Mouse (Mus musculus) midbrain, embryonic 11.5 days (tissue): Measurements from ENCODE around the gene 9130023H24Rik. TPM values are rescaled to one million over a fixed set of nuclear protein-coding genes. Genes with fewer than 3 reads are reported as not detected.
A peak's percentile ranks its signal among the peaks of the same experiment; 100 is the strongest.

Experiments used
- ATAC-seq: fragments of 200-750 bp; cut with Nextera tagmentation; 2 replicates; pipeline ENCODE4 v1.8.0; 2017; ENCODE audit warnings: moderate TSS enrichment, moderate library complexity; ENCODE audit not compliant: low FRiP score
- DNase-seq: peaks from one replicate; pipeline ENCODE4 v3.0.0; 2015; ENCODE audit warnings: low spot score; ENCODE audit errors: missing footprints
- H3K27ac ChIP-seq: fragments of 300-500 bp; sonication (generic); 2 replicates; pipeline ENCODE4 v1.5.1; 2014; ENCODE audit warnings: low read depth, low read length
- H3K27me3 ChIP-seq: fragments of 300-500 bp; sonication (generic); 2 replicates; pipeline ENCODE4 v1.6.1; 2014; ENCODE audit warnings: mild to moderate bottlenecking, low read length, moderate library complexity, mixed read lengths; ENCODE audit not compliant: control insufficient read depth, insufficient read depth
- H3K36me3 ChIP-seq: fragments of 300-500 bp; sonication (generic); 2 replicates; pipeline ENCODE4 v1.6.1; 2014; ENCODE audit warnings: mild to moderate bottlenecking, low read length, moderate library complexity, mixed read lengths; ENCODE audit not compliant: control insufficient read depth, insufficient read depth
- H3K4me1 ChIP-seq: fragments of 300-500 bp; sonication (generic); 2 replicates; pipeline ENCODE4 v1.6.1; 2014; ENCODE audit warnings: low read length; ENCODE audit not compliant: control insufficient read depth, insufficient read depth
- H3K4me2 ChIP-seq: fragments of 300-500 bp; sonication (generic); 2 replicates; pipeline ENCODE4 v1.6.1; 2014; ENCODE audit warnings: mild to moderate bottlenecking, moderate library complexity
- H3K4me3 ChIP-seq: fragments of 300-500 bp; sonication (generic); 2 replicates; pipeline ENCODE4 v1.5.1; 2014; ENCODE audit warnings: low read depth, low read length
- H3K9ac ChIP-seq: fragments of 300-500 bp; sonication (generic); 2 replicates; pipeline ENCODE4 v1.6.1; 2014; ENCODE audit warnings: low read length
- H3K9me3 ChIP-seq: fragments of 300-500 bp; sonication (generic); 2 replicates; pipeline ENCODE4 v1.6.1; 2016; ENCODE audit warnings: low read length; ENCODE audit not compliant: control insufficient read depth
- WGBS: fragments of 180-500 bp; shearing (Covaris S2); extraction: QIAGEN DNeasy Blood & Tissue Kit; methylation state at CpG from one replicate; pipeline ENCODE4 v1.1.7; 2014; 5-methylcytosine and 5-hydroxymethylcytosine counted together
- polyA plus RNA-seq: library from polyadenylated mRNA; unstranded; fragments of >200 nt; fragmentation: Nextera tagmentation; extraction: Ambion mirVana; gene quantifications from 2 replicates; pipeline ENCODE4 v1.2.1, GENCODE M21; 2014

The 9130023H24Rik gene
- polyA plus RNA-seq, 1 experiment from 2014 or later = 13.7 TPM

DNA sequence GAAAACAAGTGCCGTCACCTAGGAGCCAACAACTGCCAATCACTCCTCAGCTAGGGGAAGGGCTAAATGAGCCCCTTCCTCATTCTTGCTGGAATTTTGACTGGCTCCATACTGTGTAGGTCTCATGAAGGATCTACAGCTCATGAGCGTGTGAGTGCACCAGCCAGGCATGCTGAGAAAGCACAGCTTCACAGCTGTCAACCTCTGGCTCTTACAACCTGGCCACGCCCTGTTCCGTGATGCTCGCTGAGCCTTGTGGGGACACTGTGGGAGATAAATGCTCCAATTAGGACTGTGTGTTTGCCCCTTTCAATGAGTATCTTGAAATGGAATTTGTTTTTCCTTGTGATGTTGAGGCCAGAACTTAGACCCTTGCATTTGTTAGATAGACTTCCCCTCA lies 12.2 kb upstream of the 9130023H24Rik start:
- Histone ChIP-seq H3K27me3 (peaks cover 3% of the 10 kb centered on the region; the same call in 1 of the 2 replicates), H3K36me3 (no peaks in the 10 kb centered on the region), H3K4me1 (peaks cover 18% of the 10 kb centered on the region), H3K27ac (no peak overlapping the region), H3K4me2 (no peak overlapping the region), H3K9ac (no peak overlapping the region), H3K9me3 (no peaks in the 10 kb centered on the region), H3K4me3 (no peak overlapping the region)
- ATAC-seq (no peak), DNase-seq (no peak)
- 81% methylated on average over 5 of the region's 5 CpGs for WGBS

DNA sequence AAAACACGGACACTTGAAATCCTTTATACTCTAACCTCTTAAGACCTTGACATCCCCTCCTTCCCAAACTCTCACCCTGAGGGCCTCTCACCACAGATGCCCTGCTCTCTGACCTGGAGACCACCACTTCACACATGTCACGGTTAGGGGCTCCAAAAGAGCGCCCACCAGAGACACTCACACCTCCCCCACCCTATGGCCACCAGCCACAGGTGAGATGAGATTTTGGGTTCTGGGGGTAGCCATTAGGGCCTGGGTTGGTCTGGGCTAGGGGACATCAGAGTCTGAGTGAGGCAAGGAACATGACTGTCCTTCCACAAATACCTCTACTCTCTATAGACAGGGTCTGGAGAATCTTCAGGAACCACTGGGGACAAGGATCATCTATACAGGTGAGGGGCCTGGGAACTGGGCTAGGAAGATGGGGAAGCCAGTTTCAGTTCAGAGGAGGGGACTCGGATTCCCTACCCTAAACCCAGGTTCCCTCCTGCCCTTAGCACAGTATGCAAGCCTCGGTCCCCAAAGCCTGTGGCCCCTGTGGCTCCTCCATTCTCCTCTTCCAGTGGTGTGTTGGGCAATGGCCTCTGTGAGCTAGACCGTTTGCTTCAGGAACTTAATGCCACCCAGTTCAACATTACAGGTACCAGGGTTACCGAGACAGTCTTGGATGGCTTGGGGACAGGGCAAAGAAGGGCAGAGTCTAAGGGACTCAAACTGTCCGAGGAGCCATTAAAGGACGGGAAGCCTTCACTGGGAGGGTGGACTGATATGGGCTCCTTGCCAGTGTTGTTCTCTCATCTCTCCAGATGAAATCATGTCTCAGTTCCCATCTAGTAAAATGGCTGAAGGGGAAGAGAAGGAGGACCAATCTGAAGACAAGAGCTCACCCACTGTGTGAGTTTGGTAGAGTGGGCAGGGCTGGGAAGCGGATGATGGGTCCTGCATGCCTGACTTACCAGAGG lies 10.5 kb upstream of the 9130023H24Rik start:
- no peak overlapping the region for H3K4me3 ChIP-seq
- DNase-seq (peak; percentile 23), ATAC-seq (no peak)
- no peaks in the 10 kb centered on the region for H3K36me3 ChIP-seq
- no peaks in the 10 kb centered on the region for H3K9me3 ChIP-seq
- H3K9ac ChIP-seq = no peak overlapping the region
- 89% methylated on average over 10 of the region's 10 CpGs for WGBS
- H3K4me2 ChIP-seq = no peak overlapping the region
- H3K4me1 ChIP-seq = peaks cover 18% of the 10 kb centered on the region
- peaks cover 3% of the 10 kb centered on the region; the same call in 1 of the 2 replicates for H3K27me3 ChIP-seq
- H3K27ac ChIP-seq = no peak overlapping the region

DNA sequence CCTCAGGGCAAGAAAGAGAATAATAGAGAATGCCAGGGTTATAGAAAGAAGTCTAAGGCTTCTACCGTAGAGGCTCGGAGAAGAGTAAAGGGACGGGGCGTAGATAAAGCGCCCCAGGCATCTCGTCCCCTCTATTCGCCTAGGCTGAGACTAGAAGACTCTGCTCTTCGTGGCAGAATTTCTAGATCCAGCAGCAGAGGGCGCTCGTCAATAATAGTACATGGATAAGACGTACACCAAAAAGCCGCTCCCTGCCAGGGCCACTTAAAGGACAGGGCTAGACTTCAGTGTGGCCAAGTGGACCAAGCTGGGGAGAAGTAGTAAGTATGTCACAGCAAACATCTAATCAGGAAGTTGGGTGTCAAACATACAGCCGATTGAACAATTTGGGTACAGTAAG lies 9.6 kb upstream of the 9130023H24Rik start:
- 1% methylated on average over 13 of the region's 13 CpGs for WGBS
- H3K36me3 ChIP-seq = 0 out of 2 replicates have a peak, but pooled peaks cover 2% of the 10 kb centered on the region
- H3K27me3 ChIP-seq = 0 out of 2 replicates have a peak, but pooled peaks cover 3% of the 10 kb centered on the region
- peak overlapping the region; percentile 41 for H3K4me3 ChIP-seq
- peak overlapping the region; percentile 53; the same call in 1 of the 2 replicates for H3K27ac ChIP-seq
- H3K4me2 ChIP-seq = peak overlapping the region; percentile 62
- peak; percentile 76 for ATAC-seq
- peaks cover 16% of the 10 kb centered on the region for H3K4me1 ChIP-seq
- peak; percentile 98 for DNase-seq
- H3K9me3 ChIP-seq = no peaks in the 10 kb centered on the region
- peak overlapping the region; percentile 65 for H3K9ac ChIP-seq

DNA sequence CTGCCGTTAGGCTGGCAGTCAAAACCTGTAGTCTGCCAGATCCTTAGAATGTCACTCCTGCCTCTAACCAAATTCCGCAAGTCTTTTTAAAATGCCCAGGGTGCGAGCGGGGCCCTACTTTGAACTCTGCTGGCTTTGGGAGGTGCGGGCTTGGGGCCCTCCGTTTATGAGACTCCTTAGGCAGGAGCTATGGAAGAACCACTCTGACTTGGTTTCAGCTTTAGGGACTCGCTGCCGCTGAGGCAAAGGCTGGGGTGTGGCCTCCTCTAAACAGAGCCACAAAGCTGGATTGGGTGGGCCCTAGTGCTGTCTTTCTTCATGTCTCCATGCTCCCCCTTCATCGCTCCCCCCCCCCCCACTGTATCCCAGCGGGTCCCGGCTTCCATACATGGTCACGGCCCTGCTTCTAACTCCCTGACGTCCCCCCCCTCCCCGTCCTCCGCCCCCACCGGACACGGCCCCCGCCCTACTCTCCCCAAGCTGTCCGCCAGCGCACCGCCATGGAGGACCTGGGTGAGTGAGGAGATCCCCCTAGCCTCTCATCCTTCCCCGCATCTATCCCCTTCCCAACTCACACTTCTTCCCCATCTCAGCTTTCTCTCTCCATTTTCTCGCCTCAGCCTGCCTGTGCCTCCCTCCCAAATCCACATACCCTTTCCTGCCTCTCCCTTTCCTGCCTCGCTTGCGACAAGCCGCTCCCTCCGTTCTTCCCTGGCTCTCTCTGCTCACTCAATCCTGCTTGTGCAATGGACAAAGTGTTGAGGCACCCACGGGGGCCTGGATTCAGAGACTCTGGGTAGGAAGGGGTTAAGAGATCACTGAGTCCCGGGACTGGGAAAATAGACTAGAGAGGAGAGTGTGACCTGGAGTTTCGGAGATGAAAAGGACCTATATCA lies 8.9 kb upstream of the 9130023H24Rik start, which contains the start of gene Tgfb1i1:
TSS of gene Tgfb1i1 (plus strand) at position 317 of the 896 bp plus-strand sequence.
- Histone ChIP-seq H3K4me1 (peaks cover 11% of the 10 kb centered on the region), H3K27ac (peak within 1 kb of the TSS; percentile 53)
- WGBS = 1% methylated on average over 27 of the region's 30 CpGs

DNA sequence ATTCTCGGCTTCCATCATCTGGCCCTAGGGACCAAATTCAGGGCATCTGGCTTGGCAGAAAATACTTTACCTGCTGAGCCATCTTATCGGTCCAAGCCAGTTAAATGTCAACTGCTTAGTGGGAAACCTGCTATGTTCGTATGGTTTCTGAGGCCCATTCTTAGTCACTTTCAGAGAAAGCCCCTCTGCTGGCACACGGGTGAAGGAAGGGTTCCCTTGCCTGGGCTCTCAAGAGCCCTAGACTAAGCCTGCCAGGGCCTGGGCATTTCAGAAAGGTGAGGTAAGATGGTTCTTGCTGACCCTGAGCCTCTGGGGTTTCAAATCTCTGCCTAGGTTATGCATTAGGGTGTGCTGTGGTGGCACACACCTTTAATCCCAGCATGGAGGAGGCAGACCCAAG lies 7.7 kb upstream of the 9130023H24Rik start:
- Histone ChIP-seq H3K4me3 (no peak overlapping the region), H3K9me3 (no peaks in the 10 kb centered on the region), H3K27me3 (0 out of 2 replicates have a peak, but pooled peaks cover 3% of the 10 kb centered on the region), H3K36me3 (0 out of 2 replicates have a peak, but pooled peaks cover 2% of the 10 kb centered on the region), H3K4me1 (peaks cover 11% of the 10 kb centered on the region), H3K9ac (no peak overlapping the region), H3K27ac (no peak overlapping the region), H3K4me2 (no peak overlapping the region)
- ATAC-seq = no peak
- WGBS = 82% methylated on average over 4 of the region's 4 CpGs
- DNase-seq = no peak

More for the DNA sequence above, 8.9 kb upstream of the 9130023H24Rik start, which contains the start of gene Tgfb1i1:
- Histone ChIP-seq H3K36me3 (0 out of 2 replicates have a peak, but pooled peaks cover 2% of the 10 kb centered on the region), H3K9ac (peak within 1 kb of the TSS; percentile 65), H3K4me3 (peak within 1 kb of the TSS; percentile 41), H3K9me3 (no peaks in the 10 kb centered on the region), H3K27me3 (0 out of 2 replicates have a peak, but pooled peaks cover 3% of the 10 kb centered on the region), H3K4me2 (peak within 1 kb of the TSS; percentile 62)
- peak; percentile 61 for ATAC-seq
- DNase-seq = peak; percentile 94

DNA sequence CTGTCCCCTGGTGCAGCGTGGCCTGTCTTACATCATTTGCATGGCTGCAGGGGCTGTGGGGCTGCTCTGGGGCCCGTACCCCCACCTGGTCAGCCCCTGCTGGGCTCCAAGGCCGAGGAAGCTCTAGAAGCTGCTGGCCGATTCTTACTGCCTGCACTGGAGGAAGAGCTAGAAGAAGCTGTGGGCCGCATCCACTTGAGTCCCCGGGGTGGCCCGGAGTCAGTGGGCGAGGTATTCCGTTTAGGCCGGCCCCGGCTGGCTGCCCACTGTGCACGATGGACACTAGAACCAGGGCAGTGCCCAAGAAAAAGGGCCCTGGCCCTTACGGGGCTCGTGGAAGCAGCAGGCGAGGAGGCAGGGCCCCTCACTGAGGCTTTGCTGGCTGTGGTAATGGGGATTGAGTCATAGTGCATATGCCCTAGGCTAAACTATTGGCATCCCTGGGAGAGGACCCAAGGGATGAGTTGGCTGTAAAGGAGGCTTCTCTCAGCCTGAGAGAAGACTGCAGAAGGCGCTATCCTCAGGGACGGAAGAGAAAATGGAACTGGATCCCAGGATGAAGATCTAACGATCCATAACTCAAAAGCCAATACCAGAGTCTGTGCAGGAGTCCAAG lies 6.7 kb upstream of the 9130023H24Rik start:
- no peak overlapping the region for H3K9ac ChIP-seq
- 76% methylated on average over 18 of the region's 18 CpGs for WGBS
- no peaks in the 10 kb centered on the region for H3K9me3 ChIP-seq
- H3K4me2 ChIP-seq = no peak overlapping the region
- no peak overlapping the region for H3K27ac ChIP-seq
- 0 out of 2 replicates have a peak, but pooled peaks cover 3% of the 10 kb centered on the region for H3K27me3 ChIP-seq
- ATAC-seq (no peak), DNase-seq (no peak)
- peaks cover 6% of the 10 kb centered on the region; the same call in 1 of the 2 replicates for H3K36me3 ChIP-seq
- H3K4me1 ChIP-seq = peaks cover 11% of the 10 kb centered on the region
- no peak overlapping the region for H3K4me3 ChIP-seq

DNA sequence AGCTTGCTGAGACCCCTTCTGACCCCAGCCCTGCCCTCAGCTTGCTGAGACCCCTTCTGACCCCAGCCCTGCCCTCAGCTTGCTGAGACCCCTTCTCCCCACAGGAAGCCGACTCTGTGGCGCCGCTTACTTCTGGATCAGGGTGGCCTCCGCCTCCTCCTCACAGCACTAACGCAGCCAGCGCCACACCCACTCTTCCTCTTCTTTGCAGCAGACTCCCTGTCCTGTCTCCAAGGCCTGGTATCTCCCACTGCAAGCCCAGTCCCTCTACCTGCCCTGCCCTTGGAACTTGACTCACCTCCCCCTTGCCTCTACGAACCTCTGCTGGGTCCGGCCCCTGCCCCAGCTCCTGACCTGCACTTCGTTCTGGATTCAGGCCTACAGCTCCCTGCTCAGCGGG lies 6.1 kb upstream of the 9130023H24Rik start:
- WGBS = 44% methylated on average over 10 of the region's 10 CpGs
- H3K9ac ChIP-seq = no peak overlapping the region
- no peaks in the 10 kb centered on the region for H3K9me3 ChIP-seq
- DNase-seq (no peak), ATAC-seq (no peak)
- no peak overlapping the region for H3K4me2 ChIP-seq
- 0 out of 2 replicates have a peak, but pooled peaks cover 3% of the 10 kb centered on the region for H3K27me3 ChIP-seq
- H3K4me1 ChIP-seq = peaks cover 11% of the 10 kb centered on the region
- no peak overlapping the region for H3K4me3 ChIP-seq
- H3K27ac ChIP-seq = no peak overlapping the region
- H3K36me3 ChIP-seq = peaks cover 6% of the 10 kb centered on the region; the same call in 1 of the 2 replicates

DNA sequence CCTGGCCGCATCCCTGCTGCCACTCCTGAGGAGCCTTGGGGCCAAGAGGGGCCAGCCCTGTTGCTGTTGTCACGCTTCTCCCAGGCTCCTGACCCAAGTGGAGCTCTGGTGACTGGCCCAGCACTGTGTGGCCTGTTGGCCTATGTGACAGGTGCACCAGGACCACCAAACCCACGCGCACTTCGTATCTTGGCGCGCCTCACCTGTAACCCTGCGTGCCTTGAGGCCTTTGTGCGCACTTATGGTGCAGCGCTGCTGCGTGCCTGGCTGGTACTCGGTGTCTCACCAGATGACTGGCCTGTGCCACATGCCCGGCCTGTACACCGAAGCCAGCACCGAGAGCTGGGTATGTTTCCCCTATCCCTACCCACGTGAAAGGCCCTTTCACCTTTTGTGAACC lies 4.5 kb upstream of the 9130023H24Rik start:
- DNase-seq (no peak), ATAC-seq (no peak)
- H3K4me1 ChIP-seq = peaks cover 11% of the 10 kb centered on the region
- no peak overlapping the region for H3K4me2 ChIP-seq
- no peaks in the 10 kb centered on the region for H3K9me3 ChIP-seq
- H3K9ac ChIP-seq = no peak overlapping the region
- H3K4me3 ChIP-seq = no peak overlapping the region
- whole genome bisulfite sequencing = 94% methylated on average over 16 of the region's 16 CpGs
- no peak overlapping the region for H3K27ac ChIP-seq
- H3K27me3 ChIP-seq = 0 out of 2 replicates have a peak, but pooled peaks cover 3% of the 10 kb centered on the region
- H3K36me3 ChIP-seq = peaks cover 6% of the 10 kb centered on the region; the same call in 1 of the 2 replicates
